13 mouse cellular contexts compared by ENCODE assay signal in genomic region chr1:169166041-169166850, GRCm38 (mm10).
DNase-seq lines count a peak whose midpoint lies in the region; ATAC-seq lines count a peak whose summit lies in the region.
"Had no signal": no experiment of that assay in that cellular context is flagged by ENCODE, and none has a peak within 500 bp of the region (broad histone marks: within the 10 kb centered on the region; RNA-seq: fewer than 3 reads in every experiment).

No protein-coding gene starts in this region.

- WGBS in hindbrain, embryonic 10.5 days: 91% methylated on average over 5 of the region's 5 CpGs
- 93% methylated on average over 5 of the region's 5 CpGs for WGBS in forebrain, embryonic 13.5 days

- H3K27me3 ChIP-seq in hindbrain, embryonic 10.5 days (ENCODE audit: insufficient read depth, poor library complexity, severe bottlenecking): no peaks in the 10 kb centered on the region
- H3K27me3 ChIP-seq in forebrain, embryonic 13.5 days: no peaks in the 10 kb centered on the region
- H3K27me3 ChIP-seq: liver, embryonic 15.5 days had no signal

- no peak for ATAC-seq in forebrain, embryonic 13.5 days
- ATAC-seq: inflammation-experienced regulatory T-cells, adult 6 months had no signal

- H3K9me3 ChIP-seq in hindbrain, embryonic 10.5 days: no peaks in the 10 kb centered on the region
- no peaks in the 10 kb centered on the region for H3K9me3 ChIP-seq in forebrain, embryonic 13.5 days (replicated peaks)
- H3K9me3 ChIP-seq: liver, embryonic 15.5 days had no signal

- no peak overlapping the region for H3K4me2 ChIP-seq in forebrain, embryonic 13.5 days
- H3K4me2 ChIP-seq: liver, embryonic 15.5 days had no signal

- H3K4me1 ChIP-seq in hindbrain, embryonic 10.5 days (replicated peaks): no peaks in the 10 kb centered on the region
- no peaks in the 10 kb centered on the region for H3K4me1 ChIP-seq in forebrain, embryonic 13.5 days
- H3K4me1 ChIP-seq: liver, embryonic 15.5 days had no signal

- H3K27ac ChIP-seq in hindbrain, embryonic 10.5 days: no peak overlapping the region
- H3K27ac ChIP-seq in forebrain, embryonic 13.5 days: no peak overlapping the region
- H3K27ac ChIP-seq: liver, embryonic 15.5 days had no signal

- H3K36me3 ChIP-seq in hindbrain, embryonic 10.5 days: no peaks in the 10 kb centered on the region
- H3K36me3 ChIP-seq in forebrain, embryonic 13.5 days (ENCODE audit: poor library complexity, severe bottlenecking): no peaks in the 10 kb centered on the region
- H3K36me3 ChIP-seq: liver, embryonic 15.5 days had no signal

- H3K4me3 ChIP-seq in hindbrain, embryonic 10.5 days: no peak overlapping the region
- no peak overlapping the region for H3K4me3 ChIP-seq in forebrain, embryonic 13.5 days
- H3K4me3 ChIP-seq: liver, embryonic 15.5 days had no signal

- peak; percentile 14 for DNase-seq in gastrocnemius, adult 18-20 months (ENCODE audit: low spot score)
- DNase-seq in gastrocnemius, postnatal 25 days: no peak
- peak; percentile 27 for DNase-seq in urinary bladder, postnatal 14 days (ENCODE audit: low spot score)
- no peak for DNase-seq in urinary bladder, postnatal 4 days (ENCODE audit: low spot score in 2 of 2)
- peak; percentile 21 for DNase-seq in kidney, postnatal 14 days
- DNase-seq in hindbrain, embryonic 10.5 days (ENCODE audit: low spot score): no peak
- DNase-seq in ovary, postnatal 14 days (ENCODE audit: low spot score): no peak
- DNase-seq: cerebellum, postnatal 10 days; midbrain, embryonic 14.5 days; right cerebral cortex, postnatal 4 days had no signal

- no peak overlapping the region for H3K9ac ChIP-seq in forebrain, embryonic 13.5 days
- H3K9ac ChIP-seq: liver, embryonic 15.5 days had no signal

Comparison
In these comparisons a context has a peak if more than half of its experiments do, and no peak if none do; other contexts are left out.
1. DNase-seq: peak in gastrocnemius, adult 18-20 months (single experiment), urinary bladder, postnatal 14 days (single experiment) and kidney, postnatal 14 days (single experiment); none in gastrocnemius, postnatal 25 days (single experiment), urinary bladder, postnatal 4 days (0 of 2), hindbrain, embryonic 10.5 days (single experiment) and ovary, postnatal 14 days (single experiment).